Mouse (Mus musculus) CD4-positive, CD25-positive, alpha-beta regulatory T cell, adult 4 months (primary cell): Measurements from ENCODE around the gene Asgr1. TPM values are rescaled to one million over a fixed set of nuclear protein-coding genes. Genes with fewer than 3 reads are reported as not detected.
"Not testable (repeated sequence)": the region's sequence is repeated elsewhere in the genome, so short reads cannot be mapped to it uniquely, and the experiment has no call there.

Experiments
- ATAC-seq: one replicate; pipeline ENCODE4 v1.8.0; 2017
- polyA plus RNA-seq, 2 experiments: library from polyadenylated mRNA; unstranded; fragments of 100-300 nt; shearing (Covaris generic); gene quantifications; one replicate each; pipeline ENCODE4 v1.2.1; 2017

Asgr1 gene
- polyA plus RNA-seq, 2 experiments from 2014 or later: not detected

DNA sequence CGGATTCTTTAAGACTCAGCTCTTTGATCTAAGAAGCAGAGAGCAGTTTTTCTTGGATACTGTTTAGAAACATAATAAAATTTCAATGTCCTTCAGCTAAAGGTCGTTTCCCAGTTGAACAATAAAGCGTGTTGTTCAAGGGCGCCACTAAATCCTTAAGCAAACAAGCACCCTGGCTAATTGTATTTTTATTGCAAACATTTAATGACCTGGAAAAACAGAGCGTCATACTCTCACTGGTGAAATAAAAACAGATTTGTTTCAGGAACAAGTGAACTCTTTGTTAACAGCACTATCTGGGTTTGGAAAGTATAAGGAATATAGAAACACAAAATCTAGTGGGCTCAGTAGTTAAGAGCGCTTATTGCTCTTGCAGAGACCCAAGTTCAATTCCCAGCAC, 16.2 kb downstream of the Asgr1 start:
- no peak for ATAC-seq

- ATAC-seq: not testable (repeated sequence)
Observed at GRCm38 (mm10) chr11:70070603-70071002, 16.7 kb downstream of the Asgr1 start.

DNA sequence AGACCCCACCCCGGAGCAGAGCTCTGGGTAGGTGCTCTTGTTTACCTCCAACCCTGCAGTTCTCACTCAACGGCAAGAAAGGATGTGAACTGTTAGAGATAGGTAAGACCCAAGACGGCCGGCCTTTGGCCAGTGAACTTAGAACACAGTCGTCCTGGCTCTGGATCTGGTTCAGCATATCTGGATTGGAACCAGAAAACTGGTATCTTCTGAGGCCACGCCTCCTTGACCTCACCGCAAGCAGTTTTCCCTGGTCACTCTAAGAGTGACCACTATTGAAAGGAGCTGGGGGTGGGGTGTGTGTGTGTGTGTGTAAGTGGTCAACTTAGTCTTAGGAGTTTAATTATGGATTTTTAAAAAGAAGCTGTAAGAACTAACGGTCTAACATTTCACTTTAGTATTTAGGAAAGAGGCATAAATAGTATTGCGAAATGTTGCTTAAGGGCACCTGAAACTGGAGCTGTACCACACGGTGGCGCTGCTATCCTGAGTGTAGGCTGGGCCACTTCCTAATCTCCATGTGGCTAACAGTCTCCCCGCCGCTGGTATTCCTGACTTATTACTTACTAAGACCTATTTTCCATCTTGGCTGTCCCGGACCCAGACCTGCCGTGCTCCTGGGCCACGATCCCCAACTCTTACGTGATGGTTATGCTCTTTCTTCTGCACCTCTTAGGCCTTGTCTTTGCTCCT, 20.6 kb downstream of the Asgr1 start:
- peak; percentile 43 for ATAC-seq

DNA sequence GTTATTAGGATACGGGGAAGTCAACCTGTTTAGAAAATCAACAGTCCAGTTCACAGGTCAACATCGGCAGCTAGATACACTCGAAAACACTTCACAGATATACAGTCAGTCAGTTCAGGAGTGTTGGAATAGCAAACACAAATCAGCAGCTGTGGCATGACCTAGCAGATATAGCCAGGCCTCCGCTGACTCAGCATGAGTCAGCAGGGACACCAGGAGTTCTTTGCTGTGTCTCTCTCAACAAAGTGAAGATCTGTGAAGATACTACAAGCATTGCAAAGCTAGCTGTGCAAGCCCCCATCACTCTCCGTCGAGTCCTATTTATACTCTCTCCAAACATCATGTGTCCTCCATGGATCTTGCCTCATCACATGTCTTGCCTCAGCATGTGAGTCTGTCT, 21.7 kb downstream of the Asgr1 start:
- no peak for ATAC-seq

- no peak for ATAC-seq
Observed at GRCm38 (mm10) chr11:70077441-70077840, 23.6 kb downstream of the Asgr1 start.

GRCm38 (mm10) chr11:70079175-70079574, 25.3 kb downstream of the Asgr1 start:
- ATAC-seq: no peak

- ATAC-seq: peak; percentile 88
Observed at GRCm38 (mm10) chr11:70079928-70080327, 26.0 kb downstream of the Asgr1 start.

- no peak for ATAC-seq
Observed at GRCm38 (mm10) chr11:70080803-70081590, 27.1 kb downstream of the Asgr1 start.

GRCm38 (mm10) chr11:70084563-70084962, 30.7 kb downstream of the Asgr1 start:
- ATAC-seq: no peak

DNA sequence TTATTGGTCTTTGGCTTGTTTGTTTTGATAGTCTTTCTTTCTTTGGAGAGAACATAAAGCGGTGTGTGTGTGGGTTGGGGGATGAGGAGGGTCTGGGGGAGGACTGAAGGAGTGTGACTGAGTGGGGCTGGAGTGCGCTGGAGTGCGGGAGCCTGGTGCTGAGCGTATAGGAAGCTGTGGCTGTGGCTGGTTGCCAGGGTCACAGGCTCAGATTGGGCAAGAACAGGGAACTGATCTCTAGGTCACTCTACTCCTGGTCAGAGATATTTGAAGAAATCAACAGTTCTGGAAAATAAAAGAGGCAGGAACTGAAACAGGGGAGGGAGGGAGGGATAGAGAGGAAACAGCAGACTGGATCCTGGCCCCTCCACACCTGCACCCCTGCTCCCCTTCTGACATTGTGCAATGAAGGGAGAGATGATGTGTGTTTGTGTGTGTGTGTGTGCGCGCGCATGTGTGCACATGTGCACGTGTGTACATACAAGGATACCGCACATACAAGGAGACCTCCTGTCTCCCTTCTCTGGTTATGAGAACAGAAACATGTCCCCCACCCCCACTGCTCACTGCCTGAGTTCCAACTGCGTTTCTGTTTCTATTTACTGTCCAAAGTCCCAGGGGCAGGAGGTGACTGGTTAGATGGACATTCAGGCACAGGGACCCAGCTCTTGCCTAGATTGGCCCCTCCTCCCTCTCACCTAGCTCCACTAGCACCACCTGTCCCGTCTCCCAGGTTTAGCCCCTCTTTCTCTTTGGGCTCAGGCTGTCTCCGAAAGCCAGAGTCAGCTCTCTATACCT, 38.3 kb downstream of the Asgr1 start, which contains the start of gene Asgr2:
Gene Asgr2, plus strand, starts transcription at position 659 of the 798 bp plus-strand sequence.
- ATAC-seq: no peak

GRCm38 (mm10) chr11:70097396-70097795, 43.5 kb downstream of the Asgr1 start:
- no peak for ATAC-seq

DNA sequence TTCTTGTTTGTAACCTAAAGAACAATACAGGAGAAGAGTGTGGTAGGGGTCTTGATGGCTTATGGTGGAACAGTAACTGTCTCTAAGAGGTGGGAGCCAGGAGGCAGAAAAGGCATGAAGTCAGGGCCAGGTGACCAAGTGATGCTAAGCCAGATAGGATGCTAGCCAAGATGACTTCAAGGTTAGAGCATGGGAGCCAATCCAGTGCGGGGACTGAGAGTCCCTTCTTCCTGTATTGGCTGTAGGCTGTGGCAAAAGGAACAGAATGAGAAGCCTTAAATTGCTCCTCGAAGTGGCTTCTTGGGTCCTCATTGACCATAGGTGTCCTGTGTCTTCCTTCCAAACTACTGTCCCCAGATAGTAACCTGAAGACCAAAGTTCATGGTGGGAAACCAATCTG, 45.2 kb downstream of the Asgr1 start:
- no peak for ATAC-seq

GRCm38 (mm10) chr11:70099809-70100208, 45.9 kb downstream of the Asgr1 start:
- no peak for ATAC-seq

- ATAC-seq: no peak
Observed at GRCm38 (mm10) chr11:70103701-70104315, 49.9 kb downstream of the Asgr1 start.

GRCm38 (mm10) chr11:70107085-70107484, 53.2 kb downstream of the Asgr1 start:
- ATAC-seq: no peak

Other genes with a start within 250 kb of the Asgr1 start
- gene Tmem102, start 248.5 kb upstream of the Asgr1 start, polyA plus RNA-seq: not detected
- gene Gm39566, start 238.8 kb upstream of the Asgr1 start, polyA plus RNA-seq: not detected
- not detected for gene Spem2, start 235.6 kb upstream of the Asgr1 start, polyA plus RNA-seq
- gene Spem1, start 231.9 kb upstream of the Asgr1 start, polyA plus RNA-seq: under 1 TPM in 1 of 2 experiments, not detected in 1; 0.42 TPM
- 1 to 10 TPM; 1.1 to 1.2 TPM for gene Nlgn2, start 216.3 kb upstream of the Asgr1 start, polyA plus RNA-seq
- 100 to 1,000 TPM in 1 of 2 experiments, 10 to 100 TPM in 1; 93.2 to 114 TPM for gene Tmem256, start 215.6 kb upstream of the Asgr1 start, polyA plus RNA-seq
- 10 to 100 TPM; 22.4 to 33.5 TPM for gene Plscr3, start 207.7 kb upstream of the Asgr1 start, polyA plus RNA-seq
- not detected for gene Tnk1, start 195.4 kb upstream of the Asgr1 start, polyA plus RNA-seq
- not detected for gene Tmem95, start 176.1 kb upstream of the Asgr1 start, polyA plus RNA-seq
- 1 to 10 TPM in 1 of 2 experiments, not detected in 1; 1.1 TPM for gene Kctd11, start 172.7 kb upstream of the Asgr1 start, polyA plus RNA-seq
- gene Acap1, start 158.5 kb upstream of the Asgr1 start, polyA plus RNA-seq: 100 to 1,000 TPM; 256 to 383 TPM
- gene 2810408A11Rik, start 153.1 kb upstream of the Asgr1 start, polyA plus RNA-seq: 1 to 10 TPM; 1.6 to 2.0 TPM
- gene Neurl4, start 153.0 kb upstream of the Asgr1 start, polyA plus RNA-seq: 1 to 10 TPM; 8.3 to 9.1 TPM
- 100 to 1,000 TPM; 120 to 134 TPM for gene Gps2, start 140.2 kb upstream of the Asgr1 start, polyA plus RNA-seq
- 1,000 to 10,000 TPM; 1,067 to 1,377 TPM for gene Eif5a, start 132.1 kb upstream of the Asgr1 start, polyA plus RNA-seq
- not detected for gene Ybx2, start 118.3 kb upstream of the Asgr1 start, polyA plus RNA-seq
- gene Slc2a4, start 105.9 kb upstream of the Asgr1 start, polyA plus RNA-seq: not detected
- not detected for gene Cldn7, start 89.3 kb upstream of the Asgr1 start, polyA plus RNA-seq
- gene Ctdnep1, start 72.9 kb upstream of the Asgr1 start, polyA plus RNA-seq: 10 to 100 TPM; 21.1 to 25.4 TPM
- 10 to 100 TPM; 69.7 to 79.3 TPM for gene Elp5, start 71.6 kb upstream of the Asgr1 start, polyA plus RNA-seq
- 100 to 1,000 TPM; 282 to 355 TPM for gene Gabarap, start 62.9 kb upstream of the Asgr1 start, polyA plus RNA-seq
- 10 to 100 TPM; 41.3 to 43.5 TPM for gene Phf23, start 58.3 kb upstream of the Asgr1 start, polyA plus RNA-seq
- gene Dvl2, start 53.5 kb upstream of the Asgr1 start, polyA plus RNA-seq: 1 to 10 TPM; 4.0 to 4.6 TPM
- gene Acadvl, start 38.7 kb upstream of the Asgr1 start, polyA plus RNA-seq: 100 to 1,000 TPM; 124 to 181 TPM
- 10 to 100 TPM in 1 of 2 experiments, 1 to 10 TPM in 1; 9.4 to 17.1 TPM for gene Dlg4, start 37.1 kb upstream of the Asgr1 start, polyA plus RNA-seq
- gene Asgr2, start 38.6 kb downstream of the Asgr1 start, polyA plus RNA-seq: not detected
- gene Mgl2, start 76.2 kb downstream of the Asgr1 start, polyA plus RNA-seq: not detected
- not detected for gene Clec10a, start 102.1 kb downstream of the Asgr1 start, polyA plus RNA-seq
- not detected for gene Slc16a11, start 158.7 kb downstream of the Asgr1 start, polyA plus RNA-seq
- gene Slc16a13, start 167.0 kb downstream of the Asgr1 start, polyA plus RNA-seq: 1 to 10 TPM; 2.7 to 3.9 TPM
- gene Bcl6b, start 175.7 kb downstream of the Asgr1 start, polyA plus RNA-seq: under 1 TPM; 0.31 to 0.56 TPM
- 100 to 1,000 TPM; 123 to 141 TPM for gene 0610010K14Rik, start 183.8 kb downstream of the Asgr1 start, polyA plus RNA-seq
- 1 to 10 TPM; 3.3 to 5.3 TPM for gene Gm21988, start 185.7 kb downstream of the Asgr1 start, polyA plus RNA-seq
- 100 to 1,000 TPM; 218 TPM for gene Rnasek, start 185.8 kb downstream of the Asgr1 start, polyA plus RNA-seq
- gene Alox12, start 201.3 kb downstream of the Asgr1 start, polyA plus RNA-seq: under 1 TPM in 1 of 2 experiments, not detected in 1; 0.31 TPM